Mouse (Mus musculus): Measurements from ENCODE around the gene Lyst.

GRCm38 (mm10) chr13:13808337-13809132, 218.3 kb downstream of the Lyst start:
- TF ChIP-seq USF2 (IDR thresholded peaks at IDR 0.05; ENCODE audit: borderline replicate concordance in 1 of 2, insufficient read depth in 1 of 2, low read depth in 1 of 2, low read length in 2 of 2) (no peak), CTCF (IDR thresholded peaks at IDR 0.05 in 2 of 3, conservative IDR thresholded peaks at IDR 0.05 in 1 of 3; ENCODE audit: control insufficient read depth in 1 of 3, insufficient read depth in 1 of 3, low read depth in 2 of 3, low read length in 3 of 3, poor library complexity in 1 of 3, severe bottlenecking in 1 of 3) (no peak), HCFC1 (IDR thresholded peaks at IDR 0.05; ENCODE audit: low read depth, low read length) (no peak), TCF12 (IDR thresholded peaks at IDR 0.05; ENCODE audit: low read depth, low read length) (no peak)
